Mouse (Mus musculus) urinary bladder, adult 2 months (tissue): ENCODE results near the gene Olfr1458. TPM values are rescaled to one million over a fixed set of nuclear protein-coding genes. Genes with fewer than 3 reads are reported as not detected.

Experiments
- DNase-seq: peaks from one replicate; pipeline ENCODE4 v3.0.0; 2022; ENCODE audit warnings: low spot score
- polyA plus RNA-seq: library from polyadenylated mRNA; depleted of rRNA; stranded (reverse); fragments of >200 nt; gene quantifications from 2 replicates; pipeline ENCODE4 v1.2.3, GENCODE M21; 2012; rRNA removed

Olfr1458 gene
- polyA plus RNA-seq, result not detected in 2 replicates

GRCm38 (mm10) chr19:13106675-13107074 is at the start of gene Olfr1458:
Gene Olfr1458 (minus strand): TSS chr19:13106775.
- DNase-seq, result no peak

GRCm38 (mm10) chr19:13149449-13149848 is 42.9 kb upstream of the Olfr1458 start, which contains the start of gene Olfr1459:
Gene Olfr1459 (minus strand): TSS chr19:13149549.
- DNase-seq, result no peak

GRCm38 (mm10) chr19:13097791-13098190 is 8.8 kb downstream of the Olfr1458 start, which contains the start of gene Olfr1457:
Gene Olfr1457 (minus strand): TSS chr19:13097891.
- DNase-seq, result no peak

- DNase-seq, result no peak
Measured at GRCm38 (mm10) chr19:13093908-13094307, 12.7 kb downstream of the Olfr1458 start.

- DNase-seq, result no peak
Measured at GRCm38 (mm10) chr19:13060310-13060709, 46.3 kb downstream of the Olfr1458 start, which contains the start of gene Olfr1454. Gene Olfr1454 (plus strand): TSS chr19:13060610.

Other genes starting within 250 kb of the Olfr1458 start
- gene Olfr1444, start 249.5 kb downstream of the Olfr1458 start, polyA plus RNA-seq, result not detected in 2 replicates
- not detected in 2 replicates for gene Olfr1445, start 222.9 kb downstream of the Olfr1458 start, polyA plus RNA-seq
- not detected in 2 replicates for gene Olfr1446, start 213.3 kb downstream of the Olfr1458 start, polyA plus RNA-seq
- not detected in 2 replicates for gene Olfr1447, start 203.0 kb downstream of the Olfr1458 start, polyA plus RNA-seq
- not detected in 2 replicates for gene Olfr1448, start 182.4 kb downstream of the Olfr1458 start, polyA plus RNA-seq
- not detected in 2 replicates for gene Olfr1449, start 175.9 kb downstream of the Olfr1458 start, polyA plus RNA-seq
- gene Olfr1450, start 156.5 kb downstream of the Olfr1458 start, polyA plus RNA-seq, result not detected in 2 replicates
- gene Olfr1451, start 111.8 kb downstream of the Olfr1458 start, polyA plus RNA-seq, result not detected in 2 replicates
- not detected in 2 replicates for gene Olfr1453, start 78.4 kb downstream of the Olfr1458 start, polyA plus RNA-seq
- not detected in 2 replicates for gene Olfr1454, start 46.2 kb downstream of the Olfr1458 start, polyA plus RNA-seq
- gene Olfr1457, start 8.9 kb downstream of the Olfr1458 start, polyA plus RNA-seq, result not detected in 2 replicates
- gene Olfr1459, start 42.8 kb upstream of the Olfr1458 start, polyA plus RNA-seq, result not detected in 2 replicates
- not detected in 2 replicates for gene Olfr1461, start 56.2 kb upstream of the Olfr1458 start, polyA plus RNA-seq
- gene Olfr1462, start 79.0 kb upstream of the Olfr1458 start, polyA plus RNA-seq, result not detected in 2 replicates
- gene Olfr1463, start 124.6 kb upstream of the Olfr1458 start, polyA plus RNA-seq, result not detected in 2 replicates
- gene Olfr1465, start 208.8 kb upstream of the Olfr1458 start, polyA plus RNA-seq, result not detected in 2 replicates
- gene Olfr1466, start 232.1 kb upstream of the Olfr1458 start, polyA plus RNA-seq, result not detected in 2 replicates